Mouse (Mus musculus): Measurements from ENCODE around the gene Ngdn. TPM values are rescaled to one million over a fixed set of nuclear protein-coding genes. Genes with fewer than 3 reads are reported as not detected.
"Not testable (repeated sequence)": the region's sequence is repeated elsewhere in the genome, so short reads cannot be mapped to it uniquely, and the experiment has no call there.

Ngdn gene
- polyA plus RNA-seq, 1 experiment from 2014 or later: 68.1 TPM

DNA sequence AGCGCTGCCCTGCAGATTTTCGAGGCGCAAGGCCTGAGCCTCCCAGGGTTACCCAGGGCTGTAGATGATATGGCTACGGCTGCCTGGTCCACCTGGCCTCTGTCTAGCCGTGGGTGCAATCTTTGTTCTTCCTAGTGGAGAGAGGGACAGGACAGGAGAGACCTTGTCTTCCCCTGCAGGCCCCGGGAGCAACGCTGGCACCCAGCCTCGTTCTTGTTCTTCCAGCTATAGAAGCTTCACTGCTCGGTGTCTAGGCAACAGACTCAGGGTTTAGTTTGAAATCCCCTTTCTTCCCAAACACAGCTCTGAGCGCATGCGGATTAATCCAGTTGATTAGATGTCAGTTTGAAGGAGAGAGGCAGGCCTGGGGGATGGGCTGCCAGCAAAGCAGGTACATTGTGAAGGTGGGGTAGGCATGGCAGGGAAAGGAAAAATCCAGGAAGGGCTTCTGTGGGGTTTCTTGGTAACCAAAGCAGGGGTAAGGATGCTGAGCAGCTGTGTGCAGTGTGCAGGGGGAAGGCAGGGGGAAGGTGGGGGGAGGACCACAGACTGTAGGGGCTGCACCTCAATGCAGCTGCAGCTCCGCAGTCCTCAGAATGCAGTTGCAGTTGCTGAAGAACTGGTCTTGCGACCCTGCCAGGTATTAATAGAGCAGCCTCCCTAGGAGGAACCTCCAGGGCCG lies 19.7 kb upstream of the Ngdn start:
- H3K27ac ChIP-seq (ENCODE audit: low read length): peak overlapping the region; percentile 98
- 39% methylated on average over 14 of the region's 14 CpGs for WGBS
- H3K4me3 ChIP-seq (ENCODE audit: low read length): peak overlapping the region; percentile 63
- peaks cover 26% of the 10 kb centered on the region for H3K4me1 ChIP-seq (ENCODE audit: control insufficient read depth, insufficient read depth, low read length)
- no peak for ATAC-seq (replicated peaks; ENCODE audit: extremely low read depth, insufficient read depth, low FRiP score)
- no peaks in the 10 kb centered on the region for H3K27me3 ChIP-seq (ENCODE audit: control insufficient read depth, insufficient read depth, low read length)
- H3K36me3 ChIP-seq (ENCODE audit: control insufficient read depth, insufficient read depth): no peaks in the 10 kb centered on the region
- peak overlapping the region; percentile 93 for H3K9ac ChIP-seq (ENCODE audit: low read length)
- H3K4me2 ChIP-seq (ENCODE audit: low read depth, low read length): peak overlapping the region; percentile 67
- H3K9me3 ChIP-seq (replicated peaks; ENCODE audit: control insufficient read depth, low read length): no peaks in the 10 kb centered on the region

- H3K4me1 ChIP-seq (ENCODE audit: control insufficient read depth, insufficient read depth, low read length): peaks cover 30% of the 10 kb centered on the region
- H3K27me3 ChIP-seq (ENCODE audit: control insufficient read depth, insufficient read depth, low read length): no peaks in the 10 kb centered on the region
- peaks cover 3% of the 10 kb centered on the region for H3K36me3 ChIP-seq (ENCODE audit: control insufficient read depth, insufficient read depth)
- peak overlapping the region; percentile 93 for H3K9ac ChIP-seq (ENCODE audit: low read length)
- ATAC-seq (replicated peaks; ENCODE audit: extremely low read depth, insufficient read depth, low FRiP score): peak; percentile 74
- peaks cover 4% of the 10 kb centered on the region; the same call in 1 of the 2 replicates for H3K9me3 ChIP-seq (replicated peaks; ENCODE audit: control insufficient read depth, low read length)
- H3K4me3 ChIP-seq (ENCODE audit: low read length): peak overlapping the region; percentile 36
- H3K4me2 ChIP-seq (ENCODE audit: low read depth, low read length): peak overlapping the region; percentile 67
- peak overlapping the region; percentile 100 for H3K27ac ChIP-seq (ENCODE audit: low read length)
- WGBS: 33% methylated on average over 9 of the region's 9 CpGs
Observed at GRCm38 (mm10) chr14:54996793-54997192, 18.5 kb upstream of the Ngdn start.

DNA sequence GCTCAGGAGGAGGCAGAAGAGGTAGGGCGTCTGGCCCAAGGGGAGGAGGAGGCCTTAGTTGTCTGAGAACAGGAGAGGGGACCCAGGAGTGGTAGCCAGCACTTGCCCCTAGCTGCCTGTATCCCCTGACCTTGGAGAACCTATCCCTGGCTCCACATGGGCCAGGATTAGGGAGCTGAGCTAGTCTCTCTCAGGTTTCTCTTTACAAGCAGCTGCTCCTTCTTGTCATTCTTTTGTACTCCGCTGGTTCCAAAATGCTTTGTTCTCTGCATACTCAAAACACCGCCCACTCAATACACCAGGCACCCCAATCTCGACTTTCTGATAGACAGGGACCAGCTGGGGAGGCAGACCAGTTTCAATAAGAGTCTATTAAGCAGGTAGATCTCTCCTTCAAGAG lies 18.0 kb upstream of the Ngdn start:
- WGBS: 32% methylated on average over 4 of the region's 4 CpGs
- Histone ChIP-seq H3K27ac (ENCODE audit: low read length) (peak overlapping the region; percentile 100), H3K4me2 (ENCODE audit: low read depth, low read length) (peak overlapping the region; percentile 65), H3K4me3 (ENCODE audit: low read length) (peak overlapping the region; percentile 36), H3K4me1 (ENCODE audit: control insufficient read depth, insufficient read depth, low read length) (peaks cover 35% of the 10 kb centered on the region), H3K36me3 (ENCODE audit: control insufficient read depth, insufficient read depth) (peaks cover 3% of the 10 kb centered on the region), H3K27me3 (ENCODE audit: control insufficient read depth, insufficient read depth, low read length) (no peaks in the 10 kb centered on the region), H3K9ac (ENCODE audit: low read length) (peak overlapping the region; percentile 84), H3K9me3 (replicated peaks; ENCODE audit: control insufficient read depth, low read length) (peaks cover 4% of the 10 kb centered on the region; the same call in 1 of the 2 replicates)
- ATAC-seq (replicated peaks; ENCODE audit: extremely low read depth, insufficient read depth, low FRiP score): no peak

DNA sequence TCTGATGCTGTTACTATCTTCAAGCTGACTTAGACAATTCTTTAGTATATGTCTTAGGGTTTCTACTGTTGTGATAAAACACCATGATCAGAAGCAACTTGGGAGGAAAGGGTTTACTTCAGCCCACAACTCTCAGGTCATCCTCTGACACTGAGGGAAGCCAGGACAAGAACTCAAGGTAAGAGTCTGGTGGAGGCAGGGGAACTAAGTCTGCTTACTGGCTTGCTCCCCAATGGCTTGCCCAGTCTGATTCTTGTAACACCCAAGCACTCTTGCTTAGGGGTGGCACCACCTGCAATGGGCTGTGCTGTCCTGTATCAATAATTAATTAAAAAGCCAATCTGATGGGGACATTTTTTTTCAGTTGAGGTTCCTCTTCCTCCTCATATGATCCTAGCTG lies 16.6 kb upstream of the Ngdn start:
- ATAC-seq (replicated peaks; ENCODE audit: extremely low read depth, insufficient read depth, low FRiP score): no peak
- H3K36me3 ChIP-seq (ENCODE audit: control insufficient read depth, insufficient read depth): peaks cover 3% of the 10 kb centered on the region
- H3K4me1 ChIP-seq (ENCODE audit: control insufficient read depth, insufficient read depth, low read length): peaks cover 48% of the 10 kb centered on the region
- no peak overlapping the region for H3K4me3 ChIP-seq (ENCODE audit: low read length)
- peaks cover 4% of the 10 kb centered on the region; the same call in 1 of the 2 replicates for H3K9me3 ChIP-seq (replicated peaks; ENCODE audit: control insufficient read depth, low read length)
- no peak overlapping the region for H3K4me2 ChIP-seq (ENCODE audit: low read depth, low read length)
- H3K9ac ChIP-seq (ENCODE audit: low read length): no peak overlapping the region
- H3K27ac ChIP-seq (ENCODE audit: low read length): peak overlapping the region; percentile 100
- H3K27me3 ChIP-seq (ENCODE audit: control insufficient read depth, insufficient read depth, low read length): no peaks in the 10 kb centered on the region

- not testable (repeated sequence) for H3K36me3 ChIP-seq (ENCODE audit: control insufficient read depth, insufficient read depth); ATAC-seq (replicated peaks; ENCODE audit: extremely low read depth, insufficient read depth, low FRiP score); H3K9ac ChIP-seq (ENCODE audit: low read length); H3K27me3 ChIP-seq (ENCODE audit: control insufficient read depth, insufficient read depth, low read length); H3K4me2 ChIP-seq (ENCODE audit: low read depth, low read length); H3K9me3 ChIP-seq (replicated peaks; ENCODE audit: control insufficient read depth, low read length); H3K4me3 ChIP-seq (ENCODE audit: low read length)
- Histone ChIP-seq H3K27ac (ENCODE audit: low read length) (0 out of 2 replicates have a peak overlapping the region, but pooled peaks have one; percentile 1), H3K4me1 (ENCODE audit: control insufficient read depth, insufficient read depth, low read length) (peaks cover 58% of the 10 kb centered on the region)
- 75% methylated on average over 5 of the region's 5 CpGs for WGBS
Observed at GRCm38 (mm10) chr14:54999868-55000267, 15.4 kb upstream of the Ngdn start.

DNA sequence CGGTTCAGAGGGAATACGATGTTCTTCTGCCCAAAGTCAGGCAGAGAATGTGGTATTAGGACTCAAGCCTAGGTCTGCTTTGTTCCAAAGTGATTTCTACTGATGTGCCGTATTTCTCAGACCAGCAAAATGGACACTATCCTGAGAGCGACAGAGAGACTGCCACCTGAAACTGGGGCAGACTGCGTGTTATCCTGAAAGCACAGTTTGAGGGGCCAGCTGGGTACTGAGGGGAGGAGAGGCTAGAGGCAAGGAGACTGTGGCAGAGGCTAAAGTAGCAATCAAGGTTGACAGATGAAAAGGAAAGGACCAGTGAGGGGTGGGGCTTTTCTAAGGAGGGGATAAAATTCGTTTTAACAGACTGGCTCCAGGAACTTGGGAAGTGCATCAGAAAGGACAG lies 14.4 kb upstream of the Ngdn start:
- ATAC-seq (replicated peaks; ENCODE audit: extremely low read depth, insufficient read depth, low FRiP score): no peak
- Histone ChIP-seq H3K4me3 (ENCODE audit: low read length) (no peak overlapping the region), H3K36me3 (ENCODE audit: control insufficient read depth, insufficient read depth) (peaks cover 3% of the 10 kb centered on the region), H3K27ac (ENCODE audit: low read length) (peak overlapping the region; percentile 100), H3K27me3 (ENCODE audit: control insufficient read depth, insufficient read depth, low read length) (no peaks in the 10 kb centered on the region), H3K4me1 (ENCODE audit: control insufficient read depth, insufficient read depth, low read length) (peaks cover 55% of the 10 kb centered on the region), H3K4me2 (ENCODE audit: low read depth, low read length) (no peak overlapping the region), H3K9me3 (replicated peaks; ENCODE audit: control insufficient read depth, low read length) (peaks cover 4% of the 10 kb centered on the region; the same call in 1 of the 2 replicates), H3K9ac (ENCODE audit: low read length) (no peak overlapping the region)
- 84% methylated on average over 6 of the region's 6 CpGs for WGBS

GRCm38 (mm10) chr14:55001446-55001845 lies 13.8 kb upstream of the Ngdn start:
- Histone ChIP-seq H3K36me3 (ENCODE audit: control insufficient read depth, insufficient read depth) (peaks cover 3% of the 10 kb centered on the region), H3K9ac (ENCODE audit: low read length) (no peak overlapping the region)
- WGBS: 100% methylated on average over 2 of the region's 2 CpGs

DNA sequence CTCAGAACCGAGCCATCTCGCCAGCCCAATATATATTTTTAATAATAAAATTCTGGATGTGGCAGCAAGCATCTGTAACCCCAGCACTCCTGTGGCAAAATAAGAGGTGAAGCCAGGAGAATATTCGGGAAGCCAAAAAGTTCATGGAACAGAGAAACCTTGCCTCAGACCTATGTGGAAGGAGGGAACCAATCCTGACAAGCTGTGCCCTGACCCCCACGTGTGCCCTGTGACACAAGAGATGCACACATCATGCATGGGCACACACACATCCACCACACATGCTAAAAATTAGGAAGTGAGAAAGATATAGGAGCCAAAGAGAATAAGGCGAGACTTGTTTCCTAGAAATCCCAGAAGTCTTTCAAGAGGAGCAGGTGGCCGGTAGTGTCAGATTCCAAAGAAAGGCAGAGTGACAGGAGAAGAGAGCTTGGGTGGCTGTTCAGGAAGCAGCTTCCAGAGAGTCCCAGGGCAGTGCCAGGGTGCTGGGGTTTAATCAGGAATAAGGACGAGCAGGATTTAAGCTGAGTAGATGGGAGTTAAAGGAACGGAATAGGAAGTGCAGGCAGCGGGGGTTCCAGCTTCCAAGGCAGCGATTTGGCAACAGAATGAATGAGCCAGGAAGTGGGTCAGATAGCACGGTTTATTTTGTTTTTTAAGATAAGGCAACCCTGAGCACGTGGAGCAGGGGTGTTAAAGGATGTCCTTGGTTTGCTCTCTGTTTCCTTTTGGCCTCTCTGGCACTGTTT lies 13.1 kb upstream of the Ngdn start:
- 0 out of 2 replicates have a peak, but pooled peaks have one; percentile 1 for ATAC-seq (replicated peaks; ENCODE audit: extremely low read depth, insufficient read depth, low FRiP score)
- WGBS: 29% methylated on average over 12 of the region's 12 CpGs
- H3K9ac ChIP-seq (ENCODE audit: low read length): peak overlapping the region; percentile 61

More at GRCm38 (mm10) chr14:55001446-55001845, 13.8 kb upstream of the Ngdn start:
- no peak overlapping the region for H3K4me2 ChIP-seq (ENCODE audit: low read depth, low read length)
- H3K4me1 ChIP-seq (ENCODE audit: control insufficient read depth, insufficient read depth, low read length): peaks cover 57% of the 10 kb centered on the region
- H3K27me3 ChIP-seq (ENCODE audit: control insufficient read depth, insufficient read depth, low read length): no peaks in the 10 kb centered on the region
- H3K9me3 ChIP-seq (replicated peaks; ENCODE audit: control insufficient read depth, low read length): peaks cover 4% of the 10 kb centered on the region; the same call in 1 of the 2 replicates
- no peak for ATAC-seq (replicated peaks; ENCODE audit: extremely low read depth, insufficient read depth, low FRiP score)
- no peak overlapping the region for H3K4me3 ChIP-seq (ENCODE audit: low read length)
- peak overlapping the region; percentile 100 for H3K27ac ChIP-seq (ENCODE audit: low read length)

DNA sequence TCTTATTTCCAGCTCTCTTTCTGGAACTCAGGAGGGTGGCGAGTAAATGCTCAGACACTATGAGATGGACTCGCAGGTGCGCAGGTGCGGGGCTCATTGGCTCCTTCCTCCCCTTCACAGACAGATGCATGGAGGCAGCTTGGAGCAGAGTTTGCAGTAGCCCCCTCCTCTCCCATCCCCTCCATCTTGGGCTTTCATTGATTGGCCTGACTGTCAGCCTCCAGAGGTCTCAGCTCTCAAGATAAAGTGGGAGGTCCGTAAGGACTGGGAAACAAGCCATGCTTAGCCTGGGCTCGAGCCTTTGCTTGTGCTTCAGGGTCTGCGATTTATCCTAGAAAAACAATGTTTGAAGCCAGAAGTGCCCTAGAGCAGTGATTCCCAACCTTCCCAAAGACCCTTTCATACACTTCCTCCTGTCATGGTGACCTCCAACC lies 12.6 kb upstream of the Ngdn start:
- Histone ChIP-seq H3K4me1 (ENCODE audit: control insufficient read depth, insufficient read depth, low read length) (peaks cover 55% of the 10 kb centered on the region), H3K4me2 (ENCODE audit: low read depth, low read length) (peak overlapping the region; percentile 33), H3K9me3 (replicated peaks; ENCODE audit: control insufficient read depth, low read length) (peaks cover 4% of the 10 kb centered on the region; the same call in 1 of the 2 replicates), H3K36me3 (ENCODE audit: control insufficient read depth, insufficient read depth) (peaks cover 3% of the 10 kb centered on the region), H3K9ac (ENCODE audit: low read length) (peak overlapping the region; percentile 61), H3K27ac (ENCODE audit: low read length) (peak overlapping the region; percentile 100), H3K4me3 (ENCODE audit: low read length) (no peak overlapping the region; the same call in 1 of the 2 replicates), H3K27me3 (ENCODE audit: control insufficient read depth, insufficient read depth, low read length) (no peaks in the 10 kb centered on the region)
- 33% methylated on average over 7 of the region's 7 CpGs for WGBS
- no peak for ATAC-seq (replicated peaks; ENCODE audit: extremely low read depth, insufficient read depth, low FRiP score)

More for the DNA sequence above, 13.1 kb upstream of the Ngdn start:
- peaks cover 4% of the 10 kb centered on the region; the same call in 1 of the 2 replicates for H3K9me3 ChIP-seq (replicated peaks; ENCODE audit: control insufficient read depth, low read length)
- no peak overlapping the region; the same call in 1 of the 2 replicates for H3K4me3 ChIP-seq (ENCODE audit: low read length)
- H3K27ac ChIP-seq (ENCODE audit: low read length): peak overlapping the region; percentile 100
- peaks cover 57% of the 10 kb centered on the region for H3K4me1 ChIP-seq (ENCODE audit: control insufficient read depth, insufficient read depth, low read length)
- H3K4me2 ChIP-seq (ENCODE audit: low read depth, low read length): peak overlapping the region; percentile 33
- peaks cover 3% of the 10 kb centered on the region for H3K36me3 ChIP-seq (ENCODE audit: control insufficient read depth, insufficient read depth)
- H3K27me3 ChIP-seq (ENCODE audit: control insufficient read depth, insufficient read depth, low read length): no peaks in the 10 kb centered on the region

Data from heart, embryonic 16.5 days (tissue).